Mouse (Mus musculus) erythroblast, embryonic 14.5 days (primary cell): ENCODE data around the gene Olfr1031. TPM values are rescaled to one million over a fixed set of nuclear protein-coding genes. Genes with fewer than 3 reads are reported as not detected.
"Not testable (repeated sequence)": the region's sequence is repeated elsewhere in the genome, so short reads cannot be mapped to it uniquely, and the experiment has no call there.

Source experiments
- H3K27me3 ChIP-seq: 2 replicates; pipeline ENCODE4 v1.6.1; 2012; ENCODE audit warnings: inconsistent platforms; ENCODE audit not compliant: control insufficient read depth
- H3K36me3 ChIP-seq: 2 replicates; pipeline ENCODE4 v1.6.1; 2012; ENCODE audit warnings: mild to moderate bottlenecking, inconsistent platforms; ENCODE audit not compliant: control insufficient read depth
- H3K4me1 ChIP-seq: 2 replicates; pipeline ENCODE4 v1.6.1; 2012; ENCODE audit warnings: inconsistent platforms; ENCODE audit not compliant: control insufficient read depth
- H3K4me3 ChIP-seq: replicated peaks from 2 replicates; pipeline ENCODE3; 2012; ENCODE audit warnings: moderate library complexity, mild to moderate bottlenecking, inconsistent platforms
- H3K9me3 ChIP-seq: 2 replicates; pipeline ENCODE4 v1.6.1; 2012; ENCODE audit warnings: low read length, inconsistent platforms, mixed read lengths; ENCODE audit not compliant: control insufficient read depth
- GATA1 ChIP-seq: IDR thresholded peaks from 2 replicates; pipeline ENCODE4 v1.6.1; 2012; ENCODE audit warnings: low read length, inconsistent platforms, mixed read lengths
- TAL1 ChIP-seq: IDR thresholded peaks from 3 replicates; pipeline ENCODE4 v1.6.1; 2012; ENCODE audit warnings: low read length, inconsistent platforms, mixed read lengths
- polyA plus RNA-seq: library from polyadenylated mRNA; stranded (reverse); fragments of >175 nt; gene quantifications from 2 replicates; pipeline ENCODE4 v1.2.3, GENCODE M21; 2012

Gene Olfr1031
- not detected in 2 replicates for polyA plus RNA-seq

DNA sequence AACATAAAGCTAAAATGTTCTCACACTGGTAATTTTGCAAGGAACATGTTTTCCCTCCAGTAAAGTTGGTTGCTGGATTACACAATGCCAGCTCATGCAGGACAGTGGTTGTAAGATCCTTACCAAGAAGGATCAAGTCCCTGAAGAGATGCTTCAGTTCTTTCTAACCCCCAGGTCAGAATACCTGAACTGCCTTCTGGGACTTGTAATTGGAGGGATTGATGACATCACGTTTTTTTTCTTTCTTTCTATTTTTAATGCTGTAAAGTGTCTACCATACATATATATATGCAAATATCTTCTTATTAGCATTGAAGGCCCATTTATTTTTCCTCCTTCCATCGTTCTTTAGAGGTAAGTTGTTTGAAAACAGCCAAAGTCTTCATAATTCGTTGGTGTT lies at the start of gene Olfr1031:
Gene Olfr1031, plus strand, starts transcription at position 301 of the 400 bp plus-strand sequence.
- 0 out of 2 replicates have a peak, but pooled peaks cover 3% of the 10 kb centered on the region for H3K9me3 ChIP-seq
- TF ChIP-seq TAL1 (no peak), GATA1 (no peak)
- H3K27me3 ChIP-seq, result no peaks in the 10 kb centered on the region
- H3K4me1 ChIP-seq, result no peaks in the 10 kb centered on the region
- H3K4me3 ChIP-seq, result no peak within 1 kb of the TSS
- H3K36me3 ChIP-seq, result no peaks in the 10 kb centered on the region

GRCm38 (mm10) chr2:85950137-85950536 lies 40.0 kb upstream of the Olfr1031 start, which contains the start of gene Olfr1028:
Gene Olfr1028 (plus strand): TSS chr2:85950437.
- Histone ChIP-seq H3K4me1 (no peaks in the 10 kb centered on the region), H3K4me3 (no peak within 1 kb of the TSS), H3K9me3 (no peaks in the 10 kb centered on the region), H3K36me3 (no peaks in the 10 kb centered on the region), H3K27me3 (no peaks in the 10 kb centered on the region)
- TF ChIP-seq GATA1 (no peak), TAL1 (no peak)

DNA sequence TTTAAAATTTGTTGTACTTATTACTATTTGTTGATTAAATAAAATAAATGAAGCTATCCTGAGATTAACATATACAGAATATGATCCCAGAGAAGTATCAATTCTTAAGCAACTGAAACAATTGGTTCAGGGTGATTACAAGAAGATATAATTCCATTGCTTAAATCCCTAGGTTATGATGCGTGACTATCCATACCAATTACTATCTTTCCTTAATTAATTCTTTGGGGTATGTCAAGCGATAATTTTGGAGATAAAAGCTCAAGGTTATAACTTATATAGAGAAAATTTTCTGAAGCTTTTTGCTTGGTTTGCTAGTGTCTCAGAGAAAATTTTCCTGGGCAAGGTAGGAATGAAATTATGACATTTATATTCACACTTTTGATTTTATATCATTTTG lies 16.5 kb upstream of the Olfr1031 start, which contains the start of gene Olfr1029:
Gene Olfr1029, plus strand, starts transcription at position 301 of the 400 bp plus-strand sequence.
- Histone ChIP-seq H3K9me3 (no peaks in the 10 kb centered on the region), H3K27me3 (no peaks in the 10 kb centered on the region), H3K36me3 (no peaks in the 10 kb centered on the region), H3K4me1 (no peaks in the 10 kb centered on the region), H3K4me3 (no peak within 1 kb of the TSS)
- TF ChIP-seq GATA1, result no peak
- TF ChIP-seq TAL1, result no peak

DNA sequence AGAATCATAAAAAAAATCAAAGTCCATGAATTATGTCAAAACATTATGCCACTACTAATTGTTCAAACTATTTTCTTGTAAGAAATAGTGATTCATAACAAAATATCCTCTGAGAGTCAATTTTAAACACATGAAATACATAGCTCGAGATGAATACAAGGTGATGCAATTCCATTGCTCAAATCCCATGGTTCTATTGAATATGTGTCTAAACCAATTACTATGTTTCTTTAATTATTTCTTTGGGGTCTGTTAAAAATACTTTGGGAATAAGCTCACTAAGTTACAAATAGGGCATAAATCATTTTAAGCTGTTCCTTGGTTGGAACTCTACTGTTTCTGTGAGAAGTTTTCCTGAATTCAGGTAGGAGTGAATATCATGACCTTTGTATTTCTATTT lies 11.1 kb upstream of the Olfr1031 start, which contains the start of gene Olfr1030:
Gene Olfr1030, plus strand, starts transcription at position 301 of the 400 bp plus-strand sequence.
- no peaks in the 10 kb centered on the region for H3K4me1 ChIP-seq
- TF ChIP-seq GATA1 (no peak), TAL1 (no peak)
- no peak within 1 kb of the TSS for H3K4me3 ChIP-seq

DNA sequence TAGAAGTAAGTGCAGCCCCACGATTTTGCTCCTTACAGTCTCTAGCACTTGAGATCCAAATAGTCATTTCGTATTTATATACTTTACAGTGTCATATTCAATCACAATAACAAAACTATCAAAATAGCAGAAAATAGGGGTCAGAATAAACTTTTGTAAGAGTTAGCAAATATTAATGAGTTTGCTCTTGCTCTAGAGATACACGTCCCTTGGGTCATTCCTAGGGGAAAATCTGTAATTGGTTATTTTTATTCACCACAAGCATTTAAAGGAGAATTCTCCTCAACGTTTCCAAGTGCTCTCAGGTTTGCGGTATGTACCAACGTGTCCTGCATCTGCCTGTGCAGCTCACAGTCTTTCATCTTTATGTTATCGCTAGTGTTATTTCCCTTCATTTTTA lies 15.1 kb downstream of the Olfr1031 start, which contains the start of gene Olfr1032:
Gene Olfr1032, plus strand, starts transcription at position 301 of the 400 bp plus-strand sequence.
- Histone ChIP-seq H3K4me1 (no peaks in the 10 kb centered on the region), H3K4me3 (no peak within 1 kb of the TSS), H3K9me3 (no peaks in the 10 kb centered on the region), H3K36me3 (no peaks in the 10 kb centered on the region), H3K27me3 (no peaks in the 10 kb centered on the region)
- TF ChIP-seq TAL1, result no peak
- no peak for TF ChIP-seq GATA1

More for the DNA sequence above, 11.1 kb upstream of the Olfr1031 start, which contains the start of gene Olfr1030:
- no peaks in the 10 kb centered on the region for H3K36me3 ChIP-seq
- no peaks in the 10 kb centered on the region for H3K27me3 ChIP-seq
- no peaks in the 10 kb centered on the region for H3K9me3 ChIP-seq

- not testable (repeated sequence) for H3K9me3 ChIP-seq, H3K36me3 ChIP-seq, H3K27me3 ChIP-seq, H3K4me3 ChIP-seq, H3K4me1 ChIP-seq
These were observed 30.3 kb downstream of the Olfr1031 start, which contains the start of gene Olfr1033 for GRCm38 (mm10) chr2:86020406-86020805. Gene Olfr1033 (plus strand): TSS chr2:86020633.

DNA sequence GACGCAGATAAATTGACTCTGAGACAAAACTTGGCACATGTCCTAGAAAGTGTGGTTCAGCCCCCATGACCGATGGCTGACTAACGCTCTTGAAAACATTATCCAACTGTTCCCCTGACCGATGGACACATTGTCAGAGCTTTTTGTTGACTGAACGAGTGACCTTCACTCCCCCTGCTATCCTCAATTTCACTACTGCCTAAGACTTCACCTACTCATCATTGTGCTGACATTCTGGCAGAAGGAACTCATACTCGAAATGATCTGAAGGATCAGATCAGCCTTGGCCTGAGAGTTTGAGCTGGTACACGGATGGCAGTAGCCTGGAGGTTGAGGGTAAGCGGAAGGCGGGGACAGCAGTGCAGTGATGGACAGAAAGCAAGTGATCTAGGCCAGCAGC lies 31.4 kb downstream of the Olfr1031 start:
- H3K36me3 ChIP-seq, H3K4me1 ChIP-seq, H3K4me3 ChIP-seq, H3K9me3 ChIP-seq, H3K27me3 ChIP-seq: not testable (repeated sequence)

Other genes starting within 250 kb of the Olfr1031 start
- gene Olfr1012, start 227.5 kb upstream of the Olfr1031 start, polyA plus RNA-seq, result not detected in 2 replicates
- not detected in 2 replicates for gene Olfr1013, start 223.2 kb upstream of the Olfr1031 start, polyA plus RNA-seq
- gene Olfr1014, start 217.6 kb upstream of the Olfr1031 start, polyA plus RNA-seq, result not detected in 2 replicates
- not detected in 2 replicates for gene Olfr1015, start 208.3 kb upstream of the Olfr1031 start, polyA plus RNA-seq
- not detected in 2 replicates for gene Olfr1016, start 187.8 kb upstream of the Olfr1031 start, polyA plus RNA-seq
- not detected in 2 replicates for gene Olfr1018, start 171.8 kb upstream of the Olfr1031 start, polyA plus RNA-seq
- gene Olfr1019, start 144.8 kb upstream of the Olfr1031 start, polyA plus RNA-seq, result 0.01 TPM in 1 of 2 replicates, not detected in the other
- gene Olfr1020, start 143.3 kb upstream of the Olfr1031 start, polyA plus RNA-seq, result not detected in 2 replicates
- not detected in 2 replicates for gene Olfr1022, start 121.7 kb upstream of the Olfr1031 start, polyA plus RNA-seq
- not detected in 2 replicates for gene Olfr1023, start 104.7 kb upstream of the Olfr1031 start, polyA plus RNA-seq
- gene Olfr1024, start 85.3 kb upstream of the Olfr1031 start, polyA plus RNA-seq, result not detected in 2 replicates
- gene Olfr1025-ps1, start 75.1 kb upstream of the Olfr1031 start, polyA plus RNA-seq, result not detected in 2 replicates
- gene Olfr1026, start 68.7 kb upstream of the Olfr1031 start, polyA plus RNA-seq, result not detected in 2 replicates
- not detected in 2 replicates for gene Olfr1028, start 39.9 kb upstream of the Olfr1031 start, polyA plus RNA-seq
- gene Olfr1029, start 16.4 kb upstream of the Olfr1031 start, polyA plus RNA-seq, result not detected in 2 replicates
- gene Olfr1030, start 11.0 kb upstream of the Olfr1031 start, polyA plus RNA-seq, result 0.01 TPM in 1 of 2 replicates, not detected in the other
- gene Olfr1032, start 15.2 kb downstream of the Olfr1031 start, polyA plus RNA-seq, result not detected in 2 replicates
- gene Olfr1033, start 30.3 kb downstream of the Olfr1031 start, polyA plus RNA-seq, result not detected in 2 replicates
- not detected in 2 replicates for gene Olfr1034, start 55.6 kb downstream of the Olfr1031 start, polyA plus RNA-seq
- gene Olfr1036, start 83.7 kb downstream of the Olfr1031 start, polyA plus RNA-seq, result not detected in 2 replicates
- gene Olfr1037, start 97.1 kb downstream of the Olfr1031 start, polyA plus RNA-seq, result not detected in 2 replicates
- not detected in 2 replicates for gene Olfr1039, start 145.6 kb downstream of the Olfr1031 start, polyA plus RNA-seq
- gene Olfr1040, start 156.4 kb downstream of the Olfr1031 start, polyA plus RNA-seq, result not detected in 2 replicates
- not detected in 2 replicates for gene Olfr1042, start 171.5 kb downstream of the Olfr1031 start, polyA plus RNA-seq
- not detected in 2 replicates for gene Olfr1043, start 177.2 kb downstream of the Olfr1031 start, polyA plus RNA-seq
- not detected in 2 replicates for gene Olfr1044, start 187.5 kb downstream of the Olfr1031 start, polyA plus RNA-seq
- not detected in 2 replicates for gene Olfr52, start 195.4 kb downstream of the Olfr1031 start, polyA plus RNA-seq
- gene Olfr1045, start 212.7 kb downstream of the Olfr1031 start, polyA plus RNA-seq, result not detected in 2 replicates
- not detected in 2 replicates for gene Olfr1046, start 229.0 kb downstream of the Olfr1031 start, polyA plus RNA-seq
- not detected in 2 replicates for gene Olfr1047, start 241.1 kb downstream of the Olfr1031 start, polyA plus RNA-seq
- gene Olfr1048, start 250.0 kb downstream of the Olfr1031 start, polyA plus RNA-seq, result not detected in 2 replicates